Mouse (Mus musculus) embryonic fibroblast, embryonic 13.5 days (primary cell): ENCODE data around the gene Gm38394.

ENCODE experiments used
- CTCF ChIP-seq: IDR thresholded peaks from 2 replicates; pipeline ENCODE4 v1.5.1; 2011; ENCODE audit warnings: mild to moderate bottlenecking, control low read depth, low read length, moderate library complexity, borderline replicate concordance; ENCODE audit not compliant: insufficient read depth
- POLR2A ChIP-seq: IDR thresholded peaks from 2 replicates; pipeline ENCODE4 v1.6.1; 2011; ENCODE audit warnings: low read depth, mild to moderate bottlenecking, control low read depth, low read length, moderate library complexity

DNA sequence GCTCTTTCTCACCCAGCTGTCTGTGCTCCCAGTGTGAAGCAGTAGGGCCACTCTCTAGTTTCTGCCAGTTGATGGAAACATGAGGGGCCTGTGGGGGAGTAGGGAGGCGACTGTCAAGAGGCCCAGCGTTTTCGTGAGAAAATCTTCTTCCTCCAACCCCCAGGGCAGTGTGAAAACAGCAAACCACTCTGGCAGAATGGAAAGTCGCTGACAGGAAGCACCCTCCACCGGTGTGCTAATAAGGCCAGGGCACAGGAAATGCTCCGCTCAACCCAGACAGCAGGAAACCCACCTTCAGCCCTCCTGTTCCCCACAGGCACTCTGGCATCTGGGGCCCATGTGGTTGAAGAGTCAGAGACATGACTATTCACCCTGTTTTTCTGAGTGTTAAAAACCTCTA lies 28.8 kb upstream of the Gm38394 start, which contains the start of gene Lax1:
- TF ChIP-seq CTCF: no peak
- TF ChIP-seq POLR2A: no peak
